In the genomic region with DNA sequence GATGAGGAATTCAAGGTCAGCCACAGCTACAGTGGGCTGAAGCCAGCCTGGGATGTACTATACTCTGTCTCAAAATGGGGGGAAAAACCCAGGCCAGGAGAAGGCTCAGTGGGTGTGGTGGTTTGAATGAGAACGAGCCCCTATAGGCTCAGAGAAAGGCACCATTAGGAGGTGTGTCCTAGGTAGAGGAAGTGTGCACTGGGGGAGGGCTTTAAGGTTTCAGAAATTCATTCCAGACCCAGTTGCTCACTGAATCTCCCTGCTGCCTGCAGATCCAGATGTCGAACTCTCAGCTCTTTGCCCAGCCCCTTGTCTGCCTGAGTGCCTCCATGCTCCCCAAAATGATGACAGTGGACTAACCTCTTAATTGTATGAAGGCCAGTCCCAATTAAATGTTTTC, we compare ENCODE assay signal across 9 mouse cellular contexts. TPM values are rescaled to one million over a fixed set of nuclear protein-coding genes. Genes with fewer than 3 reads are reported as not detected.
A peak's percentile ranks its signal among the peaks of the same experiment; 100 is the strongest.
DNase-seq lines count a peak whose midpoint lies in the region; ATAC-seq and TF ChIP-seq lines count a peak whose summit lies in the region.
"Had no signal": no experiment of that assay in that cellular context is flagged by ENCODE, and none has a peak within 500 bp of the region (broad histone marks: within the 10 kb centered on the region; RNA-seq: fewer than 3 reads in every experiment).

No protein-coding gene starts in this region.

- H3K4me1 ChIP-seq in heart, embryonic 15.5 days (replicated peaks) = peaks cover 10% of the 10 kb centered on the region
- peaks cover 30% of the 10 kb centered on the region for H3K4me1 ChIP-seq in G1E (ENCODE audit: insufficient read depth, low read depth, low read length)

- H3K9ac ChIP-seq in heart, embryonic 15.5 days = 0 out of 2 replicates have a peak overlapping the region, but pooled peaks have one; percentile 4
- H3K9ac ChIP-seq: lung, embryonic 15.5 days had no signal

- H3K27ac ChIP-seq in heart, embryonic 15.5 days = no peak overlapping the region
- peak overlapping the region; percentile 65 for H3K27ac ChIP-seq in macrophage
- H3K27ac ChIP-seq: lung, embryonic 15.5 days had no signal

- TF ChIP-seq CTCF in G1E (IDR thresholded peaks at IDR 0.05; ENCODE audit: low read depth, low read length) = no peak

- DNase-seq in heart, adult 8-10 months (ENCODE audit: low spot score) = no peak
- DNase-seq in G1E (ENCODE audit: low spot score) = peak; percentile 67
- DNase-seq in adrenal gland, postnatal 4 days (ENCODE audit: low spot score in 2 of 2) = no peak
- no peak for DNase-seq in urinary bladder, postnatal 25 days (ENCODE audit: low spot score)
- no peak for DNase-seq in testis, postnatal 10 days (ENCODE audit: low spot score)

- peak; percentile 39; the same call in 1 of the 2 replicates for ATAC-seq in heart, embryonic 15.5 days (replicated peaks; ENCODE audit: insufficient number of reproducible peaks, insufficient read depth, low FRiP score, low read depth)
- peak; percentile 96 for ATAC-seq in G1E (ENCODE audit: extremely low read depth, insufficient number of reproducible peaks, low FRiP score, poor library complexity, severe bottlenecking)
- peak; percentile 96 for ATAC-seq in granulocyte monocyte progenitor cell, adult 5-6 weeks (replicated peaks; ENCODE audit: poor library complexity, severe bottlenecking)

- no peaks in the 10 kb centered on the region for H3K36me3 ChIP-seq in heart, embryonic 15.5 days
- no peaks in the 10 kb centered on the region for H3K36me3 ChIP-seq in G1E (replicated peaks)
- no peaks in the 10 kb centered on the region for H3K36me3 ChIP-seq in macrophage (ENCODE audit: inconsistent target)
- H3K36me3 ChIP-seq: lung, embryonic 15.5 days had no signal

- no peaks in the 10 kb centered on the region for H3K79me2 ChIP-seq in macrophage (ENCODE audit: inconsistent target)

- 26% methylated on average over 2 of the region's 2 CpGs for WGBS in heart, embryonic 15.5 days
- WGBS in macrophage (ENCODE audit: missing documents) = 0% methylated on average over 2 of the region's 2 CpGs

- no peak overlapping the region for H3K4me3 ChIP-seq in heart, embryonic 15.5 days
- H3K4me3 ChIP-seq in G1E (ENCODE audit: low read depth, low read length) (peak overlapping the region; percentile 22; the same call in 1 of the 2 replicates), macrophage (ENCODE audit: inconsistent target) (peak overlapping the region; percentile 2; the same call in 1 of the 2 replicates)
- H3K4me3 ChIP-seq: lung, embryonic 15.5 days had no signal

- no peaks in the 10 kb centered on the region for H3K27me3 ChIP-seq in heart, embryonic 15.5 days
- no peaks in the 10 kb centered on the region for H3K27me3 ChIP-seq in G1E (ENCODE audit: insufficient read depth, low read length)
- H3K27me3 ChIP-seq: lung, embryonic 15.5 days had no signal

- no peak overlapping the region for H3K4me2 ChIP-seq in heart, embryonic 15.5 days
- H3K4me2 ChIP-seq: lung, embryonic 15.5 days had no signal

- no peaks in the 10 kb centered on the region for H3K9me3 ChIP-seq in heart, embryonic 15.5 days (replicated peaks)
- H3K9me3 ChIP-seq in G1E (replicated peaks) = no peaks in the 10 kb centered on the region
- H3K9me3 ChIP-seq: lung, embryonic 15.5 days had no signal

RNA-seq across cellular contexts. Expression of a gene that starts 14.1 kb away (rescaled TPM):
- 6.3 and 7.5 TPM in 2 replicates for polyA plus RNA-seq in heart, embryonic 15.5 days (2015; fragmentation: Nextera tagmentation; extraction: Ambion mirVana)
- 10 to 100 TPM; 29.2 to 32.2 (median 30.1) TPM for total RNA-seq in heart, adult 8-10 months (2022)
- total RNA-seq in G1E (2014; fragmentation: Nextera tagmentation) (100 and 118 TPM in 2 replicates), G1E (2017) (19.2 and 21.4 TPM in 2 replicates)
- polyA plus RNA-seq in G1E (2012) (149 and 188 TPM in 2 replicates), macrophage (2018) (18.2 to 31.4 TPM (median 19.2 TPM) in 3 replicates)
- 37.8 TPM in 2 replicates for total RNA-seq in granulocyte monocyte progenitor cell, adult 5-6 weeks (2014; fragmentation: Nextera tagmentation)
- 21.4 and 25.5 TPM in 2 replicates for total RNA-seq in granulocyte monocyte progenitor cell, adult 5-6 weeks (2017)
- total RNA-seq in macrophage (2018; cell fraction: chromatin; rRNA removed) = 100 to 1,000 TPM in 24 of 26 experiments, 10 to 100 TPM in 2; 68.8 to 720 (median 236) TPM
- 10 to 100 TPM; 19.1 to 56.6 (median 39.3) TPM for total RNA-seq in macrophage (2018; cell fraction: cytosol; rRNA removed)
- total RNA-seq in macrophage (2018; cell fraction: nucleus; rRNA removed) = 100 to 1,000 TPM in 19 of 26 experiments, 10 to 100 TPM in 7; 47.8 to 495 (median 124) TPM
- 10 to 100 TPM; 57.4 to 67.8 TPM for total RNA-seq in adrenal gland, postnatal 4 days (2021)

RNA-seq across cellular contexts. Expression of a gene that starts 53.4 kb away (rescaled TPM):
- polyA plus RNA-seq in heart, embryonic 15.5 days (2015; fragmentation: Nextera tagmentation; extraction: Ambion mirVana) = 48.4 and 59.1 TPM in 2 replicates
- 100 to 1,000 TPM; 221 to 281 (median 251) TPM for total RNA-seq in heart, adult 8-10 months (2022)
- total RNA-seq in G1E (2014; fragmentation: Nextera tagmentation) (not detected in 2 replicates), G1E (2017) (0.11 TPM in 1 of 2 replicates, not detected in the other)
- polyA plus RNA-seq in G1E (2012) (not detected in 2 replicates), macrophage (2018) (107 to 177 TPM (median 134 TPM) in 3 replicates)
- total RNA-seq in granulocyte monocyte progenitor cell, adult 5-6 weeks (2014; fragmentation: Nextera tagmentation) = 0.11 and 0.36 TPM in 2 replicates
- not detected in 2 replicates for total RNA-seq in granulocyte monocyte progenitor cell, adult 5-6 weeks (2017)
- total RNA-seq in macrophage (2018; cell fraction: chromatin; rRNA removed) = 100 to 1,000 TPM in 9 of 26 experiments, 10 to 100 TPM in 16, 1 to 10 TPM in 1; 9.8 to 227 (median 60.4) TPM
- 100 to 1,000 TPM in 25 of 26 experiments, 10 to 100 TPM in 1; 90.3 to 218 (median 142) TPM for total RNA-seq in macrophage (2018; cell fraction: cytosol; rRNA removed)
- total RNA-seq in macrophage (2018; cell fraction: nucleus; rRNA removed) = 100 to 1,000 TPM in 10 of 26 experiments, 10 to 100 TPM in 16; 20.4 to 193 (median 83.3) TPM
- 10 to 100 TPM; 24.9 to 32.1 TPM for total RNA-seq in adrenal gland, postnatal 4 days (2021)

Comparison
In these comparisons a context has a peak if more than half of its experiments do, and no peak if none do; other contexts are left out.
1. ATAC-seq: peak in every context shown above with its lines; median percentile 96 in G1E; 96 in granulocyte monocyte progenitor cell, adult 5-6 weeks; 39 in heart, embryonic 15.5 days.
2. RNA of a gene that starts 53.4 kb away (total RNA-seq): 221 to 281 TPM in heart, adult 8-10 months and 24.9 to 32.1 TPM in adrenal gland, postnatal 4 days; 0.11 TPM in G1E and 0.11 to 0.36 TPM in granulocyte monocyte progenitor cell, adult 5-6 weeks; every median in the first group is over 10 times any median in the second.